ENCODE assay signal across 8 mouse cellular contexts in genomic region chr9:83547830-83548689, GRCm38 (mm10). TPM values are rescaled to one million over a fixed set of nuclear protein-coding genes. Genes with fewer than 3 reads are reported as not detected.
DNase-seq lines count a peak whose midpoint lies in the region; ATAC-seq lines count a peak whose summit lies in the region.

Gene Sh3bgrl2, plus strand, starts transcription at chr9:83548327.

- H3K4me1 ChIP-seq in intestine, embryonic 16.5 days (ENCODE audit: control insufficient read depth, insufficient read depth, low read length), result peaks cover 6% of the 10 kb centered on the region; the same call in 1 of the 2 replicates

- H3K27me3 ChIP-seq in intestine, embryonic 16.5 days (replicated peaks; ENCODE audit: control insufficient read depth, insufficient read depth, low read length), result no peaks in the 10 kb centered on the region

- H3K4me3 ChIP-seq in intestine, embryonic 16.5 days (ENCODE audit: low read length), result peak within 1 kb of the TSS; percentile 73

- intact Hi-C loops in left cerebral cortex, postnatal 14 days (cut with DNase I), result no loop called here

- WGBS in intestine, embryonic 16.5 days, result 2% methylated on average over 76 of the region's 76 CpGs

- peak within 1 kb of the TSS; percentile 66 for H3K4me2 ChIP-seq in intestine, embryonic 16.5 days (ENCODE audit: low read depth, low read length)

- no peak within 1 kb of the TSS for H3K27ac ChIP-seq in intestine, embryonic 16.5 days (ENCODE audit: low read length)

- H3K9ac ChIP-seq in intestine, embryonic 16.5 days (ENCODE audit: low read depth, low read length), result peak within 1 kb of the TSS; percentile 77

- peak; percentile 92 for DNase-seq in adrenal gland, postnatal 10 days
- DNase-seq in embryo, embryonic 11 days, result peak; percentile 93
- DNase-seq in gastrocnemius, postnatal 4 days (ENCODE audit: low spot score in 2 of 2), result peak; percentile 43 to 69
- DNase-seq in left cerebral cortex, postnatal 14 days (ENCODE audit: low spot score in 2 of 2), result peak; percentile 60 to 83
- peak; percentile 87 to 88 for DNase-seq in right cerebral cortex, postnatal 10 days (ENCODE audit: low spot score in 2 of 2)
- DNase-seq in urinary bladder, postnatal 10 days (ENCODE audit: low spot score), result peak; percentile 45

- H3K9me3 ChIP-seq in intestine, embryonic 16.5 days (ENCODE audit: control insufficient read depth, low read length), result no peaks in the 10 kb centered on the region

- ATAC-seq in intestine, embryonic 16.5 days, result peak; percentile 93
- ATAC-seq in megakaryocyte progenitor cell, adult 5-6 weeks (replicated peaks; ENCODE audit: poor library complexity), result peak; percentile 93

- H3K36me3 ChIP-seq in intestine, embryonic 16.5 days (ENCODE audit: control insufficient read depth, insufficient read depth, low read length), result no peaks in the 10 kb centered on the region

RNA-seq across cellular contexts. Expression of gene Sh3bgrl2, which starts in this region (rescaled TPM):
- total RNA-seq in adrenal gland, postnatal 10 days (2021), result 10 to 100 TPM; 18.4 to 22.7 TPM
- 1 to 10 TPM; 3.0 TPM for total RNA-seq in gastrocnemius, postnatal 4 days (2021)
- polyA plus RNA-seq in intestine, embryonic 16.5 days (2015; fragmentation: Nextera tagmentation; extraction: Ambion mirVana), result 16.5 and 17.9 TPM in 2 replicates
- total RNA-seq in left cerebral cortex, postnatal 14 days (2021), result 10 to 100 TPM; 27.4 to 27.6 TPM
- 0.39 and 0.49 TPM in 2 replicates for total RNA-seq in megakaryocyte progenitor cell, adult 5-6 weeks (2015)
- total RNA-seq in megakaryocyte progenitor cell, adult 5-6 weeks (2017), result under 0.01 and 0.07 TPM in 2 replicates

Comparison
In these comparisons a context has a peak if more than half of its experiments do, and no peak if none do; other contexts are left out.
1. RNA of gene Sh3bgrl2 (total RNA-seq): 27.4 to 27.6 TPM in left cerebral cortex, postnatal 14 days and 18.4 to 22.7 TPM in adrenal gland, postnatal 10 days; 3.0 TPM in gastrocnemius, postnatal 4 days and under 0.01 to 0.49 TPM in megakaryocyte progenitor cell, adult 5-6 weeks; every median in the first group is over 4 times any median in the second.
2. Peak in ATAC-seq in megakaryocyte progenitor cell, adult 5-6 weeks; RNA of the gene not detected or under 1 TPM.
3. Peak in every context shown above with its lines, with median percentiles within 50 percentile points of each other: DNase-seq.